Mouse (Mus musculus) pancreas, adult 10 weeks (tissue): Measurements from ENCODE around the gene Gm21913. TPM values are rescaled to one million over a fixed set of nuclear protein-coding genes. Genes with fewer than 3 reads are reported as not detected.

Experiments used
- polyA plus RNA-seq: library from polyadenylated mRNA; stranded (reverse); fragments of 350-450 nt; fragmentation: Illumina TruSeq; extraction: RNeasy Lipid Tissue Mini Kit (QIAGEN cat#74804); gene quantifications from one replicate; pipeline ENCODE4 v1.2.3, GENCODE M21; 2015; ENCODE audit warnings: low read depth, low replicate concordance; ENCODE audit not compliant: insufficient read depth

Gm21913 gene
- not detected for polyA plus RNA-seq

GRCm38 (mm10) chrY:74623596-74623995 is at the start of gene Gm21913:
Gene Gm21913 (plus strand): TSS chrY:74623896.

Other genes with a start within 250 kb of the Gm21913 start
- gene Gm29110, start 153.4 kb upstream of the Gm21913 start, polyA plus RNA-seq = not detected